Mouse (Mus musculus) yolk sac, embryonic 10.5 days (tissue): ENCODE measurements around the gene Lrfn1.
"Not testable (repeated sequence)": the region's sequence is repeated elsewhere in the genome, so short reads cannot be mapped to it uniquely, and the experiment has no call there.

ENCODE experiments used
- DNase-seq: peaks from one replicate; pipeline ENCODE4 v3.0.0-alpha.2; 2017; ENCODE audit warnings: low spot score

Gene Lrfn1

DNA sequence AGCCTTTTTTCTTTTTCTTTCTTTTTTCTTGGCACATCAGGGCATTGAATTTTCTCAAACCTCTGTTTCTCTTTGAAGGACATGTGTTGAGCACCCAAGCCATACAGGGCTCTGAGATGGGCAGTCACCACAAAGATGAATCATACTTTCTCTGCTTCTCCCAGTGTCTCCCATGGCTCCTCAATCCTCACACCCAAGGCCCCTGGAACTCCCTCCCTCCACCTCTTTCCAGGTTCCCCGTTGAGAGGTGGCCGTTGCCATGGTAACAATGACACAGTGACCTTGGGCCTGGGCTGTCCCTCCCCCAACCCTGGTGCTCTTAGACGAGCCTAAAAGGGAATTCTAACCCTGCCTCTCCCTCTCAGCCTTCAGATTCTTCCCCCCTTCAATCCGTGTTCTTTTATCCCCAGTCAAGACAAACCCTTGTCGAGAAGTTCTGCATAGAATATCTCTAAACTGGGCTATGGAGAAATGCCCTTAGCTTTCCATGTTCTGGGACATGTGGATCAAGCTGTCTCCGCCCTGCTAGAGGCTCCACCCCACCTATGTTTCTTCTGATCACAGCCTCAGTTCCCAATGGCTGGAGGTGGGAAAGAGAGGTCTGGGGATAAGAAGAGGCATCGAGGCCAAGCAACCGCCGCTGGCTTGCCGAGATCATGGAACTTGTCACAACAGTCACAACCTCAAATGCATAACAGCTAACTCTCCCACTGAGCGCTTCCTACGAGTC, 4.5 kb upstream of the Lrfn1 start:
- DNase-seq, result no peak

DNA sequence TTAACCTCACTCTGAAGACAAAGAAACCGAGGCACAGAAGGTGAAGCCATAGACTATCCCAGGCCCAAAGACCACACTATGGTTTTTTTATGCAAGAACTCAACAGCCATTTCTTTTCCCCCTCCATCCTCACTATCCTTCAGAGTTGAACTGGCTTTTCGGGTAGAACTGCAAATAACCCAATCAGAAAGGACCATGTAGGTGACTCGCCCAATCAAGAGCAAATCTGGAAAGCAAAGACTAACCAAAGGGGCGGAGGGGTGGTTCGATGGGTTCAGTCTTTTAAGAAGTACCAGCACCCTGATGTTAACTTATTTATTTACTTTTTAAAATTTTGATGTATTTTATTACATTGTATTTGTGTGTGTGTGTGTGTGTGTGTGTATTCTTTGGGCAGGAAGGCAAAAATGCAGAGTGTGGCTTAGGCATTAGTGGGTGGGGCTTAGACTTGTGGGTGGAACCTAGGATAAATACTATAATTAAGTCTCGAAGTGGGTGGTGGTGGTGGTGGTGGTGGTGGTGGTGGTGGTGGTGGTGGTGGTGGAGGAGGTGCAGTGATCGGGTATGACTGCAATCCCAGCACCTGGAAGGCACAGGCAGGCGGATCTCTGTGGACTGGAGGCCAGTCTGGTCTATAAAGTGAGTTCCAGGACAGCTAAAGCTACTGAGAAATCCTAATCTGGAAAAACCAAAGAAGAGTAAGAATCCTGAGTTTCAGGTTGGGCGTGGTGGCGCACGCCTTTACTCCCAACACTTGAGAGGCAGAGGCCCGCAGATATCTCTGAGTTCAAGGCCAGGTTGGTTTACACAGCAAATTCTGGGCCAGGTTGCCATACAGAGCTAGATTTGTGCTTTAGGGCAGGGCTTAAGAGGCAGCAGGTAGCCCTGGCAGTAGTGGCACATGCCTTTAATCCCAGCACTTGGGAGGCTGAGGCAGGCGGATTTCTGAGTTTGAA, 3.6 kb upstream of the Lrfn1 start:
- no peak for DNase-seq

DNA sequence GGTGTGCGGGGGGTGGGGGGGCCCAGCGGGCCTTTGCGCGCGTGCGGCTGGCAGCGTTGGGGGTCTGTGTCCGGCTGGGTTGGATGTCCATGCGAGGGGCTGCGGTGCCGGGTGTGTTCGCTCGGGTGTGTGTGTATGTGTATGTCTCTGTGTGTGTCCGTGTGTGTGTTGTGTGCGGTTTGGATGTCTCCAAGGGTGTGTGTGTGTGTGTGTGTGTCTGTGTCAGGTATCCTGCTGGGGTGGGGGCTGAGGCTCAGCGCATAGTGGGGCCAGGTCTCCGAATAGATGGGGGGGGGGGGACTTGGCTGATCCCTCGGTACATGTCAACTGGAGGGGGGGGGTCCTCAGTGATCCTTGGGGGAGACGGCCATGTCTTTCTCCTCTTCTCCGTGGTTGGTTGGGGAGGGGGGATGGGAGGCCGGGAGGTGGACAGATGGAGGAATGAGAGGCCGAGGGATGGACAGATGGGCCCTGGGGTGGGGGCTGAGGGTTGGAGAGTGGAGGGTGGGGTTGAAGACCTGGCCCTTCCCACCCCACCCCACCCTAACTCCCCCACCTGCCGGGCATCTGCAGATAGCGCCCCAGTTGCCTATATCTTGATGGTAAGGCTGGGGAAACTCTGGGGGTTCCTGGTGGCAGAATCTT, 703 bp downstream of the Lrfn1 start:
- DNase-seq, result no peak

DNA sequence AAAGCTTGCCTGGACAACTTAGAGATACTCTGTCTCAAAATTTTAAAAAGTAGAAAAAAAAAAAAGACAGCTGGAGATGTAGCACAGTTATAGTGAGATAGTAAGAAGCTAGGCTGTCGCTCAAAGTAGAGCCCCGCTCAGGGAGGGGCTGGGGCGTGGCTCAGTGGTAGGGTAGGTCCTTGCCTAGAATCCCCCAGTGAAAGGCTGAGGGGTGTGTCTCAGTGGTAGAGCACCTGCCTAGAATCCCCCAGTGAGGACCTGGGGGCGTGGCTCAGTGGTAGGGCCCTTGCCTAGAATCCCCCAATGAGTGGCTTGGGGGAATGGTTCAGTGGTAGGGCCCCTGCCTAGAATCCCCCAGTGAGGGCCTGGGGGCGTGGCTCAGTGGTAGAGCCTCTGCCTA, 8.6 kb downstream of the Lrfn1 start:
- DNase-seq, result no peak

DNA sequence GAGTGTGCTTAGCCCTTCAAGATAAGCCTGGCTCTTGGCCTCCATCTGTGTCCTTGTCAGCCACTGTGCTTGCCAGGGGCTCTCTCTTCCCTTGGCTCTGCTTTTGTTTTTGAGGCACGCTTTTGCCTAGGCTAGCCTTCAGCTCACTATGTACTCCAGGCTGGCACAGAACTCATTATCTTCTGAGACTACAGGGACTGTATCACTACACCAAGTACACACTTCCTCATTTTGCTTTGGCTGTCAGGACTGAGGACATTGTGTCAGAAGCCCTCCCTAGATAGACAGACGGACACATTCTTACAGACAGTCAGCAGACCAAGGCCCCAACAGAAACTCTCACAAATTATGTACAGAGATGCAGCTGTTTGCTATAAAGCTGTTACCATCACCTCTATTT, 11.0 kb downstream of the Lrfn1 start:
- no peak for DNase-seq

DNA sequence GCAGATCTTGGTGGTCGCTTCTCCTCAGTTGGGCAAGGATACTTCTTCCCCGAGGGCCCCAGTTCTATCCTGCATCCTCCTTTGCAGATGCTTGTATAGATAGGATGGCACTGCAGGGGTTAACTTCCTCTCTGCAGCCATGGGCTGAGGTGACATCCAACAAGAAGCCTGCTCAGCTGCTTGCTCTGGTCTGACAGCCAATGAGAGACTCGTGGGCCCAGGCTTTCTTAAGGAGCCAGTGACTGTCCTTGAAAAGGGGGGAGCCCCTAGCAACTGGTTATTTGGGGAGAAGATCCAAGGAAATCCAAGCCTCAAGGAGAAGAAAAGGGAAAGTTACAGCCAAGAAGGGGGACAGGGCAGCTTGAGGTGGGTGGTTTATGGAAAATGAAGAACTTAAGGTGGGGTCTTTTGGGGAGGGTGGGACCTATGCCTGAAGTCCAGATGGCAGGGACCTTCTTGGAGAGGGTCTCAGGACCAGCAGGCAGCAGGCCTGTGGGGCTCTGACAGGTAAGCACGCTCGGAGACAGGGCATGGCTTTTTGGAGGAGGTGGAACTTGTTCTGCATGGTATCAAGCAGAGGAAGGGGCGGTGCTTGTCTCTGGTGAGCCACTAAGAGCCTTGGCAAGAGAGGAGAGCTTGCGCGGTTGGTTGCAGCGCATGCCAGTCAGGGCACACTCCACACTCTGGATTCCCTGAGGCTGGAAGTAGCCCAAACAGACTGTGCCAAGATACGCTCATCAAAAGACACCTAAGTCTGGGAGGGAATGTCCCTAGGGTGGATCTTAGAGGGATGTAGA, 12.8 kb downstream of the Lrfn1 start:
- no peak for DNase-seq

DNA sequence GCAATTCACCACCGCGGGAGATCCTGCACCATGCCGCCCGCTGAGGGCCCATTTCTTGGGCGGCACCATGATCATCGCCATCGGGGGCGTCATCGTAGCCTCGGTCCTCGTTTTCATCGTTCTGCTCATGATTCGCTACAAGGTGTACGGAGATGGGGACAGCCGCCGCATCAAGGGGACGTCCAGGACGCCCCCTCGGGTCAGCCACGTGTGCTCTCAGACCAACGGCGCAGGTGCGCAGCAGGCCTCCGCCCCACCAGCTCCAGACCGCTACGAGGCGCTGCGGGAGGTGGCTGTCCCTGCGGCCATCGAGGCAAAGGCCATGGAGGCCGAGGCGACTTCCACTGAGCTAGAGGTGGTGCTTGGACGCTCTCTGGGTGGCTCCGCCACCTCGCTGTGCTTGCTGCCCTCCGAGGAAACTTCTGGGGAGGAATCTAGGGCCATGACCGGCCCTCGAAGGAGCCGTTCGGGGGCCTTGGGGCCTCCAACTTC, 15.0 kb downstream of the Lrfn1 start:
- peak; percentile 27 for DNase-seq

DNA sequence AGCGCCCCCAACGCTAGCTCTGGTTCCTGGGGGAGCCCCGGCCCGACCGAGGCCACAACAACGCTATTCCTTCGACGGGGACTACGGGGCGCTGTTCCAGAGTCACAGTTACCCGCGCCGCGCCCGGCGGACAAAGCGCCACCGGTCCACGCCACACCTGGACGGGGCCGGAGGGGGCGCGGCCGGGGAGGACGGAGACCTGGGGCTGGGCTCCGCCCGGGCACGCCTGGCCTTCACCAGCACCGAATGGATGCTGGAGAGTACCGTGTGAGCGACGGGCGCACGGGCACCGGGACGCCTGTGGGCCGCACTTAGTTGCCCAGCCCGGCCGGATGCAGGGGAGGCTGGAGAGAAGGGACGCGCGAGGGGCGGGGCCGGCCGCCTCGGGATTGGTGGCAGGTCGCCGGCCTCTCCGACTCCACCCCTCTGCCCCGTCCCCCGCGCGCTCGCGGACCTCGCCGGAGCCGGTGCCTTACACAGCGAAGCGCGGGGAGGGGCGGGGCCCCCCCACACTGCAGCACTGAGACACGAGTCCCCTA, 15.5 kb downstream of the Lrfn1 start:
- DNase-seq, result peak; percentile 50

DNA sequence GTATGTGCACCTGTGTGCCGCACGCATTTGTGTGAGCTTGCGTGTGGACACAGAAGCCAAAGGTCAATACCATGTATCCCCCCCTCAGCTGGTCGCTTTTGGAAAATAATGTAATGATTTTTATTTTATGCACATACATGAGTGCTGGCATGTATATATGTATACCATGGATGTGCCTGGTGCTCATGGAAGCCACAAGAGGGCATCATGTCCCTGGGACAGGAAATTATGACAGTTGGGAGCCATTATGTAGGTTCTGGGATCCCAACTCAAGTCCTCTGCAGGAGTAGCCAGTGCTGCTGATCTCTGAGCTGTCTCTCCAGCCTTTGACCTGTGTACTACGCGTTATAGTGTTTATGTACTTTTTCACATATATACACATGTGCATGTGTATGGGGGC, 24.4 kb downstream of the Lrfn1 start:
- no peak for DNase-seq

DNA sequence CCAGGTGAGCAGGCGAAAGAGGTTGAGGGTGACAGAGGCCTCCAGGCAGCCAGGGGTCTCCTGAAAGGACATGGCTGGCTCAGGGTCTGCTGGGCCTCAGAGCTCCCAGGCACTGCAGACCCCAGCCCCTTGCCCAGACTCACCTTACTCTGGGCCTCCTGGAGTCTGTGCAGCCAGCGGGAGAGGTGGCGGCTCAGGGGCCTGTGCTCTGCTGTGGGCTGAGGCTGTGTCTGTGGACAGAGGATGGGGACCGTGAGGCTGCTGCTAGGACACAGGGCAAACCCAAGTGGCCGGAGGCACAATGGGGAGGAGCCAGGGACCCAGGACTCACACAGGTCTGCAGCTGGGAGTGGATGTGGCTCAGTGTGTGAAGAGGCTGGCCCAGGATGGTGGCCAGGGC, 25.6 kb downstream of the Lrfn1 start:
- DNase-seq, result no peak

DNA sequence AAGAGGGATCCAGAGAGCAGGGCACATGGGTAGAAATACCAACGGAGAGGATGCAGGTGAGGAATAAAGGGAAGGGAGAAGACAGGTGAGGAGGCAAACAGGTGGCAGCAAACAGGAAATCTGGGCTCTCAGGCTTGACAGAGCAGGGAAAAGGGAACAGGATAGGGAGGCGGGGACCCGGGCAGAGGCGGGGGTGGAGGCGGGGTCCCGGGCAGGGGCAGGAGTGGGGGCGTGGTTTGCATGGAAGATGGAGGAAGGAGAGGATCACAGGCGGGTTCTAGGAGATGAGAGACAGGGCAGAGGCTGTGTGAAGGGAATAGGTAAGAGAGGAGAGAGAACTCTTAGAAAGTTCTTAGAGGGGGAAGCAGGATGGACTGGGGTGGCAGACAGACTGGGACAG, 27.1 kb downstream of the Lrfn1 start:
- no peak for DNase-seq

DNA sequence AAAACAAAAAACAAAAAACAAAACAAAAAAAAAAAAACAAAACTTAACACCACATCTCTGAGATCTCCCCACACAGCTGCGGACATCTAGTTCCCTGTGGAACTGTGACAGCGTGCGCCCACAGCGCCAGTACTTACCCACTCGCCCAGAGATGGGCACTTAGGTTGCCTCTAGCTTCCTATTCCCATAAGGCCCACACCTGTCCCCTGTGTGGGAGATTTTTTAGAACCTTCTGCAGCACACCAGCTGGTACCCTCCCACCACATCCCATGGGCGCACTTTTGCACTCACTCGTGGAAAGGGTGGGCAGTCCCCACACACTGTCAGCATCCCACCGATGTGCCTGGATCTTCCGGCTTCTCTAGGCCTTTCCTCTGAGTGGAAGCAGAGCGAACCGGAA, 31.1 kb downstream of the Lrfn1 start:
- DNase-seq, result no peak

DNA sequence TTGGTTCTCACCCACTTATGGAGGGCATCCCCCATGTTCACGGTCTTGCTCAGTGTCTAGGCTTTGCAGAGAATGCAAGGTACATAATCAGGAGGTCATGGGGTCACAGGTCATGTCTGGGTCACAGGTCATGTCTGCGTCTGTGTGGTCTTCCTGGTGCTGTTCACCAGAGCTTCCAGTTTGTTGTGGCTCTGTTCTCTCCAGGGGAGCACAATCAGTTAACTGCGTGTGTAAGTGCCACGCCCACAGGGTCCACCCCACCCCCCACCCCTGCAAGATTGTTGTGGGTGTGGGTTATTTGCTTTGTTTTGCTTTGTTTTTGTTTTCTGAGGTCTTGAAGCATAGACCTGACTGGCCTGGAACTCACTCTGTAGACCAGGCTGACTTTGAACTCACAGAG, 32.4 kb downstream of the Lrfn1 start:
- DNase-seq, result no peak

DNA sequence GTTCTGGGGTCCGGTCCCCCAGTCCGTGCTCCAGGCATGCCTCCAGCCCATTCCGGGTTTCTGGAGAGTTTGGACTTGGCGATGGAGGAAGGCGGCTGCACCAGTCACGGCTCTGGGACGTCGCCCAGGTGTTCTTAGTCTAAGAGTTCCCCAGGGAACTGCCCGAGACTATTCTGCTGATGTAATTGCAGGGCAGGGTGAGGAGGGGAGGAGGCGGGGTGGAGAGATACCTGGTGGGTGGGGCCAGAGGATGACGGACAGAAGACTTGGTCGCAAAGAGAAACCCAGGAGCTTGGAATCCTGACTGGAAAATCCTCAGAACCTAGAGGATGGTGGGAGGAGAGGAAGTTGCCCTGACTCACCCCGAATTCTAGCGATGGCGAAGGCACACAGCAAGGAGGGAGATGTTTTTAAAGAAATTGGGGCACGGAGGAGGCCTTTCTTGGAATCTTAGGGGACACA, 36.3 kb downstream of the Lrfn1 start:
- DNase-seq, result peak; percentile 51

DNA sequence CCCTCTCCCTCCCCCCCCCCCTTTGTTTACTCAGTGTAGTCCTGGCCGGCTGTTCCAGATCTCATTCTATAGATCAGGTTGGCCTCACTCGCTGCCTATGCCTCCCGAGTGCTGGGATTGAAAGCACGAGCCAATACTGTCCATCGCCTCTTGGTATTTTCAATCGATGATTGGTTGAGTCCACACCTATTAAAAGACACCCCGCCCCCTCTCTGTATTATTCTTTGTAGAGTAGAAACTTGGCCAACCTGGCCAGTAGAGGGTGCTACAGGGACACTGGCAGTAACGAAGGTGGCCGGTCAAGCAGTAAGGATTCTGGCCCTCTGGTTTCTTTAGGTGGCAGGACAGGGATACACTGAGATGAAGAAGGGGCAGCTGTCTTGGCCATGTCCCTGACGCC, 38.6 kb downstream of the Lrfn1 start:
- peak; percentile 53 for DNase-seq

DNA sequence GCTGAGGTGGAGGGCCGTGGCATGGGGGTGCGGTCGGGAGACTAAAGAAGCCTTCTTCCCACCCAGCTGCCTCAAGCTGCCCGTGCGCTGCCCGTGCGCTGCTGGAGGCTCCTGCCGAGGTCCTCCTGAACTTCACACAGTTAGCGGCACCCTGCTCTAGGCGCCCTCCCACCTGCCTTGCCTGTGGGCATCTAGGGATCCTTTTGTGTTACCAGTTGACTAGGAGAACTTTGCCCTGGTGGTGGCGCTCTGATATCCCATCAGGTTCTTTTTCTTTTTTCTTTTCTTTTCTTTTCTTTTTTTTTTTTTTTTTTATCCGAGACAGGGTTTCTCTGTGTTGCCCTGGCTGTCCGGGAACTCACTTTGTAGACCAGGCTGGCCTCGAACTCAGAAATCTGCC, 39.1 kb downstream of the Lrfn1 start:
- no peak for DNase-seq

DNA sequence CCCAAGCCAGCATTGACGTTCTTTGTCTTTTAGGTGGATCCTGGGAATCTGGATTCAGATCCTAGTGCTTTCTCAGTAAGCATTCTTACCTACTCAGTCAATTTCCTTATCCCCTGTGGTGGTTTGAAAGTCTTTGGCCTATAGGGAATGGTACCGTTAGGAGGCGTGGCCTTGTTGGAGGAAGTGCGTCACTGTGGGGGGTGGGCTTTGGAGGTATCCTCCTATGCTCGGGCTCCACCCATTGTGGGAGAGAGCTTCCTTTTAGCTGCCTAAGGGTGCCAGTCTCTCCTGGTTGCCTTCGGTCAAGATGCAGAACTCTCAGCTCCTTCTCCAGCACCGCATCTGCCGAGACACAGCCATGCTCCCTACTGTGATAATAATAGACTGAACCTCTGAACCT, 40.5 kb downstream of the Lrfn1 start:
- no peak for DNase-seq

DNA sequence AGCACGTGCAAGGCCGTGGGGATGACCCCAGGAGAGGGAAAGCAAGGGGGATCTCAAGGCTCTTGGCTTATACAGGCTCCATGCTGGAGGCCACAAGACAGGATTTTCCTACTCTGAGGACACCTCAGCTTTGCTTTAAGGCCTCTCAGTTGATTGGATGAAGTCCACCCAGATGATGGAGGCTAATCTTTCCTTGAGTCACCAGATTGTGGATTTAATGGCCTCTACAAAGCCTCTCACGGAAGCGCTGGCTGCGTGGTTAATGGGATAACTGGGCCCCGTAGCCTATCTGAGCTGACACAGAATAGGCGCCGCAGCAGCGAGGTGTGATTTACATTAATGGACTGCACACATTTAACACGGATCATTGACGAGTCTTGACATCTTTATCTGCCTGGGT, 43.6 kb downstream of the Lrfn1 start:
- DNase-seq, result no peak

DNA sequence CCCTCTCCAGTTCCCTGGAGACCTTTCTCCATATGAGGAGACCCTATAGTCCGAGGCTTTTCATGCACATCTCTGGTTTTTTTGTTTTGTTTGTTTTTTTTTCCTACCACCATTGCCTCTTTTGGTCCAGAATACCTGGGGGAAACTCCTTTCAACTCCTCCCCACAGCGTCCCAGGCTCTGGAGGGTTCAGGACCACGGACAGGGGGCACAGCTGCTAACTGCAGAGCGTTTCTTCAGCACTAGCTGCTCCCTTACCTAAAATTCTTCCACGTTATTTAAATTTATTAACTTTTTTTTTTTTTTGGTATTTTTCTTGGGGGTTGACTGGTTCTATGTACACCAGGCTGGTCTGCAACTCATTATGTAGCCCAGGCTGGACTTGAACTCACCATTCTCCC, 53.8 kb downstream of the Lrfn1 start:
- DNase-seq, result peak; percentile 36

DNA sequence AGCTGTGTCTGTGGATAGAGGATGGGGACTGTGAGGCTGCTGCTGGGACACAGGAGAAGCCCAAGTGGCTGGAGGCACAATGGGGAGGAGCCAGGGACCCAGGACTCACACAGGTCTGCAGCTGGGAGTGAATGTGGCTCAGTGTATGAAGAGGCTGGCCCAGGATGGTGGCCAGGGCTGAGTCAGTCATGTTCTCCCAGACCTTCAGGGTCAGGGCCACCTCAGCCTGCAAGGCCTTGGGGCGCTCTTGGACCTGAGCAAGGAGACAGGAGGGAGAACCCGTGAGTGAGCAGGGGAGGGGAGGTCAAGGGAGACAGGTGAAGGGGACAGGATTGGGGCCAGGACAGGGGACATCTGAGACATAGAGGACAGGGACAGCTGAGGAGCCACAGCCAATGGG, 57.3 kb downstream of the Lrfn1 start:
- DNase-seq, result not testable (repeated sequence)

DNA sequence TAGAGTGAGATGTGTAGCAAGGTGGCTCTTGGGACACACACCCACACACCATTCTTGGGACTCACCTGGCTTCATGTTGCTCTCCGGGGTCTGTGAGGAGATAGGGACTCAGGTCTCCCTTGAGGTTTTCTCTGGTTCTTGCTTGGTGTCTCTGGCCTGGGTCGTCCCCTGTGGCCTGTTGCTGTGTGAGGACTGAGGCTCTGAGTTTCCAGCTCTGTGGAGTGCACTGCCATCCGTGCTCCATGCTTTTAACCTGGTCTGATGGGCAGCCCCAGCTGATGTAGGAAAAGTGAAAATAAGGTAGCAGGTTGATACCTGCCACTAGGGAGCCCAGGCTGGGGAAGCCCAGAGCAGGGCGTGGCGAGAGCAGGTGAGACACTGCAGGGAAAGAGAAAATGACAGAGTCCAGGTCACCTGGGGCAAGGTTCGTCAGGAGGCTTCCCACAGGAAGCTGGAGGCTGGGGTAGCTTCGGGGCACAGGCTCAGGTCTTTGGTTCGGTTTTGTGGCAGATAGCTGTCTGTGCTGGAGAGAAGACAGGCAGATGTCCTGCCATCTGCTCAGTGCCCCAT, 58.7 kb downstream of the Lrfn1 start, which contains the start of gene Ifnl2:
Gene Ifnl2, minus strand, starts transcription at position 51 of the 570 bp plus-strand sequence.
- not testable (repeated sequence) for DNase-seq
